Mouse (Mus musculus) layer of hippocampus, adult 9-11 months (tissue): ENCODE results near the gene 4930539E08Rik.
A peak's percentile ranks its signal among the peaks of the same experiment; 100 is the strongest.

ENCODE experiments used
- DNase-seq: peaks from one replicate; pipeline ENCODE4 v3.0.0; 2022

4930539E08Rik gene

GRCm38 (mm10) chr17:28915060-28915628 lies at the start of gene 4930539E08Rik:
Gene 4930539E08Rik, minus strand, starts transcription at chr17:28915324.
- no peak for DNase-seq

GRCm38 (mm10) chr17:28961596-28961995 lies 46.5 kb upstream of the 4930539E08Rik start:
- DNase-seq = no peak

GRCm38 (mm10) chr17:28960597-28960996 lies 45.5 kb upstream of the 4930539E08Rik start:
- no peak for DNase-seq

GRCm38 (mm10) chr17:28954416-28954815 lies 39.3 kb upstream of the 4930539E08Rik start:
- no peak for DNase-seq

- DNase-seq = no peak
Measured at GRCm38 (mm10) chr17:28953251-28953650, 38.1 kb upstream of the 4930539E08Rik start.

- DNase-seq = peak; percentile 92
Measured at GRCm38 (mm10) chr17:28951831-28952799, 37.0 kb upstream of the 4930539E08Rik start, which contains the start of gene Kctd20. Gene Kctd20, plus strand, starts transcription at chr17:28951950.

GRCm38 (mm10) chr17:28950751-28951150 lies 35.6 kb upstream of the 4930539E08Rik start:
- no peak for DNase-seq

- peak; percentile 51 for DNase-seq
Measured at GRCm38 (mm10) chr17:28948661-28949060, 33.5 kb upstream of the 4930539E08Rik start.

GRCm38 (mm10) chr17:28947011-28947939 lies 32.2 kb upstream of the 4930539E08Rik start:
- DNase-seq = no peak

- DNase-seq = no peak
Measured at GRCm38 (mm10) chr17:28944481-28944880, 29.4 kb upstream of the 4930539E08Rik start.

- no peak for DNase-seq
Measured at GRCm38 (mm10) chr17:28943740-28944139, 28.6 kb upstream of the 4930539E08Rik start, which contains the start of gene Pxt1. Gene Pxt1, minus strand, starts transcription at chr17:28943840.

GRCm38 (mm10) chr17:28942101-28942500 lies 27.0 kb upstream of the 4930539E08Rik start:
- no peak for DNase-seq

- DNase-seq = no peak
Measured at GRCm38 (mm10) chr17:28940776-28941555, 25.8 kb upstream of the 4930539E08Rik start.

GRCm38 (mm10) chr17:28936622-28937345 lies 21.7 kb upstream of the 4930539E08Rik start:
- no peak for DNase-seq

- DNase-seq = no peak
Measured at GRCm38 (mm10) chr17:28936133-28936532, 21.0 kb upstream of the 4930539E08Rik start.

- DNase-seq = no peak
Measured at GRCm38 (mm10) chr17:28934120-28934916, 19.2 kb upstream of the 4930539E08Rik start.

- DNase-seq = no peak
Measured at GRCm38 (mm10) chr17:28932274-28932673, 17.1 kb upstream of the 4930539E08Rik start.

GRCm38 (mm10) chr17:28931436-28932211 lies 16.5 kb upstream of the 4930539E08Rik start:
- no peak for DNase-seq

GRCm38 (mm10) chr17:28930392-28931074 lies 15.4 kb upstream of the 4930539E08Rik start:
- DNase-seq = peak; percentile 62
